Mouse (Mus musculus): ENCODE results near the gene Tubgcp2.

Gene Tubgcp2

DNA sequence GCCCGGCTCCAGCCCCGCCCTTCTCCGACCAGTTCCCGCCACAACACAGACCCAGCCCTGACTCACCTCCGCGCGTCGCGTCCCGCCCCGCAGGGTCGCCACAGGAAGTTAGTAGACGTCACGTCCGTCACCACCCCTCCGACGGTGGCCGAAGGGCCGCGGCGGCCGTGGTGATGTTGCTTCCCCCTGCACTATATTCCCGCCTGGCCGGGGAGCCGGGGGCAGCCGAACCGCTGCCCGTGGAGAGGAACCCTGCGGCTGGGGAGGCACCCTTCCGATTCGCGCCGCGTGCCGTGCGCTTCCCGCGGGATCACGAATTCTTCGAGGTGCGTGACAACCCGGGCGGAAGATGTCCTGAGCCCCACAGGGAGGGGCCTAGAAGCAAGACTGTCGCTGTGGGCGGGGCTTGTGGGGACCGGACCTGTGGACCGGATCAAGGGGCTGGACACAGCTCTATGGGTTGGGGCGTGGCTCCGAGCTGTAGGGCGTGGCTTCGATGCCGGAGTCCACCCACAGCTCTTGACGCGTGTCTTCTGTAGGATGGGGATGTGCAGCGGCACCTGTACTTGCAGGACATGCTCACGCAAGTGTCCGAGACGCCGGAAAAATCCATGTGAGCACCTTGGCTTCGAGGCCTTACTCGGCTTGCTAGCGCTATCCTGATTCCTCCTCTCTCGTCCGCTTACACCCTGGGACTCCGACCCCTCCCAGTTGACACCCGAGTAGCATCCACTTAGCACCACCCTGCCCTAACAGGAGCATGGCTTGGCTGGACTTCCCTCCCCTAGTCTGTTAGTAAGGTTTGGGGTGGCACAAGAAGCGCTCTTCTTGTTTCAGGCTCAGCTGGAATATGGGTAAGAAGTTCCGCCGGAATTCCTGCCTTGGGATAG lies at the start of gene Tubgcp2, which contains the start of gene Zfp511:
TSS of gene Tubgcp2 (minus strand) at position 389 of the 890 bp plus-strand sequence.
TSS of gene Zfp511 (plus strand) at position 111 of the 890 bp plus-strand sequence.
- peak; percentile 90 to 93 for DNase-seq (ENCODE audit: low spot score in 2 of 2)

DNA sequence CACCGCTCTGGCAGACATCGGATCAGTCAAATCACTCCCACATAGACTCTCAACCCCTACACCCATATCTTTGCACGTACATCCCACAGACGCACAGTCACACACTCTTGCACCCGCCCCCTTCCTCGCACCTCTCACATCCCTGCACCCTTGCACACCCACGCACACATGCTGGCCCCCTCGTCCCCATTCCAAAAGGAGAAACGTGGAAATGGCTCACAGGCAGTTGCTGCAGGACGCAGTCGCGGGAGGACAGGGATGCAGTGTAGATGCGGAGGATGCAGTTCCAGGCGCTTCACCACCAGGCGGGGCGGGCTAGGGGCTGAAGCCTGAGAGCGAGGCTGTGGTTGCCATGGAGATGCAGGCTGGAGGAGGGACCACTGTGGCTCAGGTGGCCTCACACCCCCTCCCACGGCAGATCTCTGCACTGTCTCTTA lies 45.8 kb upstream of the Tubgcp2 start, which contains the start of gene Caly:
TSS of gene Caly (minus strand) at position 307 of the 437 bp plus-strand sequence.
- DNase-seq (ENCODE audit: low spot score in 2 of 2) = peak; percentile 93 to 95

DNA sequence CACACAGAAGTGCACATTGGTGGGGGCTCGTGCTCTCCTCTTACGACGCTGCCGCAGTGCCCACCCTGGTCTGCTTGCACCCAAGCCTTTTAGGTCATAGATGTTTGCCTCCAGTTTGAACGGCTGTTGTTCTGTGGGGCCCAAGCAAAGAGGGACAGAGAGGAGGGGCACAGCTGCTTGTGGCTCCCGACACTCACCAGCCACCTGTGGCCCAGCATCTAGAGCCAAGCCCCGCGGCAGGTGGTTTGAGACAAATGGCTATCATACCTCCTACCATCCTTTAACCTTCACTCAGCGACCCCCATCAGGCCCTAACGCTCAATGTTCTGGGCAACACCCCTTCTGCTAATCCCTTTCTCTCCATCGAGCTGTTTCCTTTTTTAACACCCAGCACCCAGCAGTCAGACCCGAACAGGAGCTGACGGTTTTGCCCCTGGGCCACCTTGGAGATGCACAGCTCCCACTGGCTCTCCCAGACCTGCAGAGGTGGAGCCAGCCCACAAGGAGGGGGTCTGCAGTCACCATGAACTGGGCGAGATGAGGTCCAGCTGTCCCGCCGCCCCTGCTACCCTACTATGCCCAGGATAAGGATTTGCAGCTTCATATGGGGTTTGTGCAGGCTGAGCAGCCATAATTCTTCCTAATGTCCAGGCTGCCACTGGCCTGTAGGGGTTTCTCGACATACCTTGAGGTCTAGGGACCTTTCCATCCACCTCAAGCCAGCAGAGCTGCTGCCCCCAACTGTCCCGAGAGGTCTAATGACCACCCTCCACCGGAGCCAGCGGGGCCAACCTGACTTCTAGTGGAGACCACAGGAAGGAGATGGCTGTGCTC lies 45.2 kb upstream of the Tubgcp2 start:
- peak; percentile 56 to 63 for DNase-seq (ENCODE audit: low spot score in 2 of 2)

DNA sequence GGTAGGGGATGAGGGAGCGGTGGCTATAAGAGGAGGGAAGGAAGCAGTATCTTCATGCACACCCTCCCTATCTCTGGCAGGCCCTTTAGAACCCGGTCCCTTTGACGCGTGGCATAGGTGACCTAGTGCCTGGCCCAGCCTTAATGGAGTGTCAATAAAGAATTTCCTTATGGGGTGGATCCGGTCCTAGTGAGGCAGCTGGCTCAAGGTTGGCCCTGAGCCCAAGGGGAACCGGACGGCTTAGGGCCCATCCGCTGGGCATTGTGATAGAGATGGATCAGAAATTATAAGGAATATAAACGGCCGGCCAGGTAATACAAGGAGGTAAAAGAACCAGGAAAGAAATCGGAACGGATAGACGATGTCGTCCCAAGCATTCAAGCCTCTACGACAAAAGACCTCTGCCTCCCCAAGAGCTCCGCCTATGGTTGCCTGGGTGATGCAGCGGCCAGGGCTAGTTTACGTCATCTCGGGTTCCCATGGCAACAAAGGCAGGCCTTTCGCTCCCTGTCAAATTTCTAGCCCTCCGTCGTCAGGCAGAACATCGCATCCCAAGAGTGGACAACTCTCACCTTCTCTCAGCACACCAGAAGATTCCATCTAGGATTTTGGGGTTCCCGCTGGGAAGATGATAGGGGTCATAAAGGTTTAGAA lies 44.2 kb upstream of the Tubgcp2 start:
- peak; percentile 88 to 95 for DNase-seq (ENCODE audit: low spot score in 2 of 2)

DNA sequence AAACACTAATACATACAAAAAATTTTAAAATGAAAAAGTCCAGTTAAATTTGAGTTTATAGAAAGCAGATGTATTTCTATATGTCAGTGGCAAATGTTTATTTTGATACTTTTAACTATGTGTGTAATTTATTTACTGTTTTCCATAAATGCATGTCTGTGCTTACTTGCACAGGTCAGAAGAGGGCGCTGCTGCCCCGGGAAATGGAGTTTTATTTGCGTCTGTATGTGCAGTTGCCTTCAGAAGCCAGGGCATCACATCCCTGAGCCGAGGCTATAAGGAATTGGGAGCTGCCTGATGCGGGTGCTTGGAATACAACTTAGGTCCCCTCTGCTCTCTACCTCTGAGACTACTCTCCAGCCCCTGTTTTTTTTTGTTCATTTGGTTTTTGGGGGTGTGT lies 42.2 kb upstream of the Tubgcp2 start:
- peak; percentile 74 for DNase-seq (ENCODE audit: low spot score in 2 of 2)

DNA sequence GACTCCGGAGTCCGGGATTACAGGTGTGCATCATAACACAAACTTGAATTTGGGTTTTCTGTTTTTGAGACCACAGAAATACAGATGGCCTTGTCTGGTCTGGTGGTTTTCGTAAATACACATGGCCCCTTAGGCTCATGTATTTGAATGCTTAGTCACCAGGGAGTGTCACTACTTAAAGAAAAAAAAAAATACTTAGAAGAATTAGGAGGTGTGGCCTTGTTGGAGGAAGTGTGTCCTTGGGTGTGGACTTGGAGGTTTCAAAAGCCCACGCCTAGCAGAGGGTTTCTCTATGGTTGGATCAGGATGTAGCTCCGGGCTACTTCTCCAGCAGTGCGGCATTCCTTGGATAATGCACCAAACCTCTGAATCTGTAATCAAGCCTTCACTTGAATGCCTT lies 41.2 kb upstream of the Tubgcp2 start:
- no peak for DNase-seq (ENCODE audit: low spot score in 2 of 2)

DNA sequence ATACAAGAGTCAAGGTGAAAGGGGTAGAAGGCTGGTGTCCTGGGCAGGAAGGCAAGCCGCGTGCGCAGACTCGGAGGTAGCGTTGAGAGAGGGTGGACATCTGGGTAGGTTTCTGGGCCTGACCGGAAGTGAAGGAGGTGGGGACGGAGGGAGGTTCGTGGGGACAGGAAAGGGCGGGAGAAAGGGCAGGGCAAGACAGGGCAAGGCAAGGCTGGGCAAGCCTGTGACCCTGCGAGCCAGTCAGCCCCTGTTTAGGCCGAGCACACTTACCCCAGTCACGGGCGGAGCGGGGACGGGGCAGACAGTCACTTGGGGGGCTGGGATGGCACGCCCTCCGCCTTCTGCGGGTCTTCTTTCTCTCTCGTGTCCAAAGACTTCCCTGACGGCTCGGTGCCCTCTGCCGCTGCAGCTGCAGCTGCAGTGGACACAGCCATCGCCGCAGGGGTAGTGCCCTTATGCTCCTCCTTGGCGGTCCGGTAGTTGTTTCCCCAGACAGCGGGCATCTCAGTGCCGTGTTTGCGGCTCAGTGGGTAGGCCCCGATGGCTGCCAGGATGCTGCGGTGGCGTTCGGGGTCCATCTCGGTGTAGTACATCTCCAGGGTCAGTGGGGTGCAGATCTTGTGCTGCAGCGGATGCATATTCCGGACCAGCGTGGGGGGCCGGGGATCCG lies 33.7 kb upstream of the Tubgcp2 start:
- DNase-seq (ENCODE audit: low spot score in 2 of 2) = no peak

DNA sequence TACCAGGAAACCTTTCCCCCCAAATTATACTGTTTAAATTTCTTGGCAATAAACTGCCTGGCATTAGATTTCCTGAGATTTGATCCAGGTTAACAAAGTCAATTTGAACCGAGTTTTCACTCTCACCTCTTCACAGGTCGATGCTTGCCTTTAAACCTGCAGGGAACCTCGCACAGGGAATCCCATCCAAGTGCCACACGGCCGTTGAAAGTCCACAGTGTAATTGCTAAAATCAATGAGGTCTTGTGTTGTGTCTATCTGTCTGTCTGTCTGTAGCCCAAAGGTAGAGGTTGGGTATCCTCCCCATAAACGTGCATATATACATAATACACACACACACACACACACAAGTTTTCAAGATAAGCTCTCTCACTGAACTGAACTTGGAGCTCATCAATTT lies 30.9 kb upstream of the Tubgcp2 start:
- DNase-seq (ENCODE audit: low spot score in 2 of 2) = no peak

DNA sequence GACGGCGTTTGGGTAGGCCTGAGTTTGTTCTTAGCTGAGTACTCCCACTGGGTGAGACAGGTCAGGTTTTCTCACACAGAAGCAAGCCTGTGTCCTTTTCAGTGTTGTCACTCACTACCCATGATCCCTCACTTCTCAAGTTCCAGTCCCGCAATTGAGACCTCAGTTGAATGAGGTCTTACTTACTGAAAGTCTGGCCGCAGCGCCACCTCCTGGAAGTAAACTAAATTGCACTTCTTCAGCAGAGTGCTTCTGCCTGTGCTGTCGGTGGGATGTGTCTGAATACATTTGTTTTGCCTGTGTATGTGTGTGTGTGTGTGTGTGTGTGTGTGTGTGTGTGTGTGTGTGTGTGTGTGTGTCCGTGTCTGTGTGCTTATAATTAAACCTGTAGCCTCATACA lies 26.6 kb upstream of the Tubgcp2 start:
- DNase-seq (ENCODE audit: low spot score in 2 of 2) = peak; percentile 74 to 86

DNA sequence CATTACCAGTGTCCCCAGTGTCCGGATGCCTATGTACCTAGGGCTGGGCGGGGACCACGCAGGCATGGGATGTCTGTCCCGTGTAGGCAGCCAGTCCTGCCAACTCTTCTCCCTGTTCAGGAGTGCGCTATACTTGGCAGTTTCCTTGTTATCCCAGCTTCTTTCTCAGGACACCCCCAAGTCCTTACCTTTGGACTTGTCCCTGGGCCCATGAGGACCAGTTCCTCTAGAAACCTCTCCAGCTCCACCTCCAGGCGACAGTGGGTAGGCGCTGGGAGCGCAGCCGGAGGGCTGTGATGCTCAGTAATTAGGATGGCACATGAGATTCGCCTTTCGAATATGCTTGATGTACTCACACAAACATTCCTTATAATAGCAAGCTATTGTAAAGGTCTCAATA lies 25.8 kb upstream of the Tubgcp2 start:
- peak in 1 of 2 experiments; percentile 32 for DNase-seq (ENCODE audit: low spot score in 2 of 2)

DNA sequence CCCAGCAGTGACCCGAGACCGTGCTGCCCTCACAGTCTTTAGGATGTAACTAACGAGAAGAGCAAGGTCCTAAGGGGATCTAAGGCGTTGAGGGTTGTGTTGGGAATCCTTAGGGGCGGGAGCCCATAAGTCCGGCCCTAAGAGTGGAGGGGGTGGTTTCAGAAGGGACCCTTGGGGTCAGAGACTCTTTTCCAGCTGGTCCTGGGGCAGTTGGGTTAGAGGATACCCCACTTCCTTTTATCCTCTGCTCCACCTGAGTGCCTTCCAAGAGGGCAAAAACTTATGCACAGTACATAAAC lies 25.3 kb upstream of the Tubgcp2 start:
- no peak for DNase-seq (ENCODE audit: low spot score in 2 of 2)

DNA sequence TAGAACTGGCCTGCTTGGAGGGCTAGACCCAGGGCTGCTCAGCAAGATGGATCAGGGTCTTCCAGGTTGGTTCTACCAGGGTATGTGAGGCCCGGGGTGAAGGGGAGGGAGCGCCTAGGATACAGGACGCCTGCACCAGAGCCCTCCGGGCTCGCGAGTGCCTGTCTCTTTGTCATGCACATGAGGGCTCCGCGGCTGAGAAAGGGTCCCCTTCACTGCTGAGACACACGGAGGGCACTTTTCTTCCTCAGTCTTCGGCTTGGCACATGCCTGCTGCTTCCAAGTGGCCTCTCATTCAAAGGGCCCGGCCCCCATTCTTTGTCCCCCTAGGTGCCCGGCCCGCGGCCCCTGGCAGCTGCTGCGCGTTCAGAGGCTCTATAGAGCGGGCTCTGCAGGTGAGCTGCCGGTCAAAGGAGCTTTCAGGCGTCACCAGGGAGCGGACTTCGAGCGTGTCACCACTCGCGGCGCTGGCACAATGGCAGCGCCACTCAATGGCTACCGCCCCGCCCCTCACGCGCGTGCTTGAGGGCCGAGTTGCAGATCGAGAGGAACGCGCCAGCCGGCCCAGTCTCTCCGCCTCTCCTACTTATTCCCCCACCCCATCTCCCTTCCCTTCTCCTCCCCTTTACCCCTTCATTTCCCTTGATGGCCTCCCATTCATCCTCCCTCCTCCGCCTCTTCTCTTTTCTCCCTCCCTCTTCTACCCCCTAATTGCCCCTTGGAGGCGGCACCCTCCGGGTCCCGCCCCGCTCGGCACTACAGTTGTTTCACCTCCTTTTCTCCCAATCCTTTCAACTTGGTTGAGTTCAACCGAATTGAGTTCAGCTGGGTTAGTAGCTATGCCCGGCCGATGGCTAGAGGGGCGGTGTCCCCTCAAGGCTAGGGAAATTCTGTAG lies 24.7 kb upstream of the Tubgcp2 start:
- DNase-seq (ENCODE audit: low spot score in 2 of 2) = no peak

DNA sequence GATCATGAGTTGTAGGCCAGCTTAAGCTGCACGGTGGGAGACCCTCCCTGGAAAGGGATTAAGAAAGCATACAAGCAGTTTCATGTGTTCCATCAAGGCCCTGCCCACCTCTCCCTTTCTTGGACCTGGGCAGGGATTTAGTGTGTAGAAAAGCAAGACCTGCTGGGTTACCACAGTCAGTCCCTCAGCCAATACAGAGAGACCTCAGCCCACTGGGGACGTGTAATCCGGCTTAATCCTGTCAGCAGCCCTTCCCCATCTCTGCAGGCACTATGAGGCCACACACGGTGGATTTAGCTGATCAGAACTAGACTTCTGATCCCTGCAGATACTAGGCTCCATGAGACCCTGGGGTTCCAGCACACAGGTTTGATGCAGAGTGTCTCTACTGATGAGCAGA lies 23.1 kb upstream of the Tubgcp2 start:
- DNase-seq (ENCODE audit: low spot score in 2 of 2) = no peak

DNA sequence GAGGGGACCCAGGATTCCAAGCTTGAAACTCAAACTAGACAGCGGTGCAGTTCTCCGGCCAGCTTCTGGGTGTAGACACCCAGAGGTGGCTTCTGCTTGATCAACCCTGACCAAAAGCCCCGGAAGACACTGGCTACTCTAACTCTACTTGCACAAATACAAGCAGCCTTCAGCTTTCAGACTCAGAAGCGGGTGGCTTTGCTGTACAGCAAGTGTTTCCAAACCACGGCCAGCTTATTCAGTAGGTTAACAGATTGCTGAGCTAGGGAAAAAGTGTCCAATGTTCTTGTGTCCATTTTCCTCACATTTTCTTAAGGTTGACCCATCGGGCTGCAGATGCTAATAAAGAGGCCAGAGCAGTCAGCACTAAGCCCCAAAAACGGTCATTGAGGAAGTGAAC lies 22.1 kb upstream of the Tubgcp2 start:
- DNase-seq (ENCODE audit: low spot score in 2 of 2) = no peak

DNA sequence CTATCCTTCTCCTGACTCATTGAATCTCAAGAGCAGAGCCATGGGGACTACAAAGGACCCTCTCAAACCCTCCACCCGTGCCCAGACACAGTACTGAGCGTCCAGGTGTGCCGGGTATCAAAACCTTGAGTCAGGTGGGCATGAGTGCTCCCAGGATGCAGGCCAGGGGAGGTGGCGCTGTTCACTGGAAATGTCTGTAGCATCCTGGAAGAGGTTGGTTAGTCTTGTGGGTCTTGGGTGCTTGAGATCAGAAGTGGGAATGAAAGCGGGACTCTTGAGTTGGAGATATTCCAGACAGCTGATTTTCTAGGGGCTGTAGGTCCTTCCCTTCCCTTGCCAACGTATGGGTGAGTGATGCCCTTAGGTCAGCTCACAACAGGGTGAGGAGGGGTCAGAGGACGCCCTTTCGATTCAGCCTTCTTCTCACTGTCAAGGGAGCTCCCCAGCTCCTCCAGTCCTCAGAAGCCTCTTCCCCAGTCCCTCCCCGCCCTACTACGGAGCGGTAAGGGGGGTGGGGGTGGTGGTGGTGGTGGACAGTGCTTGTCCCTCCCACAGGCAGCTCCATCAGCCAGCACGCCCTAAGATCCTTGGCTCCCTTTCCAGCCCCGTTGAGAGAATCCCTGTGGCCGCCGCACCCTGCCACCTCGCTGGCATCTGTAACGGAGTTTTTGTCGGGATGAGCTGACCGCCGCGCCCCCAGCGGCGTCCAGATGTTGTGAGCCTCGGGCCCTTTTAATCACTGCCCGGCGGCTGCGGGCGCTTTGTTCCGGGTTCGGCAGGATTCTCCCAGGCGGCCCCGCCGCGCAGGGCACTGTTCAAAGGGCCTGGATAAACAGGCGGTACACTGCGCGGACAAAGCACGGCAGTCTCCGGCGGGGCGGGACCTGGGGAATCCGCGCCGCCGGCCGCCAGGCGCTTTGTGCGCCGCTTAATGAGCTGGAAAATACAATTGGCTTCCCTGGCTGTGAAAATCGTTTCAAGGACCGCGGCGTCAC lies 21.2 kb upstream of the Tubgcp2 start:
- DNase-seq (ENCODE audit: low spot score in 2 of 2) = no peak

DNA sequence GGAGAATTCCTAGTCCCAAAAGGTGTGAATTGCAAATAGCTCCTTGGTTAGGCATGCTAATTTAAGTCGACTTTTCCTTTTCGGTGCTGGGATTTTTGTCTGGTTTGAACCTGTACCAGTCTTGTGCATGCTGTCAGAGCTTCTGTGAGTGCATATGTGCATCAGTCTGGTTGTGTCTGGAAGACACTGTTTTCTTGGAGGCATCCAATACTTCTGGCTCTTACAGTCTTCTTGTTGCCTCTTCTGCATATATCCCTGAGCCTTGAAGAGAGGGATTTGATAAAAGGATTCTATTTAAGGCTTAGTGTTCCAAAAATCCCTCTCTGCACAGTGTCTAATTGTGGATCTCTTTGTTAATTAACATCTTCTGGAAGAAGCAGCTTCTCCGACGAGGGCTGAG lies 17.7 kb upstream of the Tubgcp2 start:
- DNase-seq (ENCODE audit: low spot score in 2 of 2) = no peak

DNA sequence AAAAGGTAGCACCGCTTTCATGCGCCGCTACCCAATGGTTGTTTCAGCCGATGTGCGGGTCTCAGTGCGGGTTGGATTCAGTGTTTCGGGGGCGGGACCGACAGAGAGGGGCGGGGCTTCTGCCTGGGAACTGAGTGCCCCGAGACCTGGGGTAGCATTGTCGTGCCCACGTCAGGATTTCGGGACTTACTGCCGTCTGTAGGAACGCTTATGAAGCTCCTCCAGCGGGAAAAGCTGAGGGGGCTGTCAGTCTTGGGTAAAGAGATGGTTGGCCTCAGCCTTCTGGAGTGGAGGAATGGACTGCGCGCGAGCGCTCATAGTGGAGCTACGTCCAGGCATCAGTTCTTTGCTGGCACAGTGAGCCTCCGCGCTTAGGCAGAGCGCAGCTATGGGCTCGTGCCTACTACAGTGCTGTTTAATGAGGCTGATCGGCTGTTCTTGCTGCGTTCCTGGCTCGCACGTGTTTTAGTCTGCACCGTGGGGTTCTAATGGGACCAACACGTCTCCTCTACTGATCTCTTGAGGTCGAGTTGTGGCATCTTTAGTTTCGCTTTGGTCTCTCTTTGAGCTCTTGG lies 12.7 kb upstream of the Tubgcp2 start:
- no peak for DNase-seq (ENCODE audit: low spot score in 2 of 2)

DNA sequence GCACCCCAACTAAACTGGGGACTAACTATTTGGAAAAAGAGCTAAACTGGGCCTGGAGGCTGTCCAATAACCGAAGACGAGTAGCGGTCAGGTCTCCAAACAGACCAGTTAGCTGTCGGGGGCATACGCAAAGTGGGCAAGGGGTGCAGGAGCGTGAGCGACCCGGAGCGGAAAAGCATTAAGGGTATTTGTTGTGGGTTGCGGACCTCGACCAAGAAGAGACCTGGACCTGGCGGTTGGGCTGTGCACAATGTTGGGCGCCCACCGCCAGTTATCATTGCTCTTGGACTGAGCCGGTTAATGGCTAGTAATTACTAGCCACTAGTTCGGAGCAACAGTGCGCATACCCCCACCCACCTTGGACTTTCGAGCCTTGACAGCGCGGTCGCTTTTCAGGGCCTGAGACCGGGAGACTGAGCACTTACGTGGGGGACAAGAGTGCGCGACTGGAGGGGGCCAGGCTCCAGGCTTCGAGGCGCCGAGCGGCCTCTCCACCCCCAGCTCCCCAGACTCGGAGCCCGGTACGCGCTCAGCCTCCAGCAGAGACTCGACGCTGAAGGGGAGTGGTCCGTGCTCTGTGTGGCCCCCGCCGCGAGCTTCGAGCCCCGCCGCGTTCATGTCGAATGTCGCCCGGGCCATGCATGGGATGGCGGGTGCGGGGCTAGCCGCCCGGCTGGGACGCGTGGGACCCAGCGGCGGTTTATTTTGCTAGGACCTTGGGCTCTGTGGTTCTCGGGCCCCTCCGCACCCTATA lies 12.1 kb upstream of the Tubgcp2 start, which contains the start of gene Msx3:
TSS of gene Msx3 (minus strand) at position 729 of the 754 bp plus-strand sequence.
- DNase-seq (ENCODE audit: low spot score in 2 of 2) = no peak
